Mouse (Mus musculus): Measurements from ENCODE around the gene Gm10300. TPM values are rescaled to one million over a fixed set of nuclear protein-coding genes. Genes with fewer than 3 reads are reported as not detected.

The Gm10300 gene
- polyA plus RNA-seq, 1 experiment: not detected

DNA sequence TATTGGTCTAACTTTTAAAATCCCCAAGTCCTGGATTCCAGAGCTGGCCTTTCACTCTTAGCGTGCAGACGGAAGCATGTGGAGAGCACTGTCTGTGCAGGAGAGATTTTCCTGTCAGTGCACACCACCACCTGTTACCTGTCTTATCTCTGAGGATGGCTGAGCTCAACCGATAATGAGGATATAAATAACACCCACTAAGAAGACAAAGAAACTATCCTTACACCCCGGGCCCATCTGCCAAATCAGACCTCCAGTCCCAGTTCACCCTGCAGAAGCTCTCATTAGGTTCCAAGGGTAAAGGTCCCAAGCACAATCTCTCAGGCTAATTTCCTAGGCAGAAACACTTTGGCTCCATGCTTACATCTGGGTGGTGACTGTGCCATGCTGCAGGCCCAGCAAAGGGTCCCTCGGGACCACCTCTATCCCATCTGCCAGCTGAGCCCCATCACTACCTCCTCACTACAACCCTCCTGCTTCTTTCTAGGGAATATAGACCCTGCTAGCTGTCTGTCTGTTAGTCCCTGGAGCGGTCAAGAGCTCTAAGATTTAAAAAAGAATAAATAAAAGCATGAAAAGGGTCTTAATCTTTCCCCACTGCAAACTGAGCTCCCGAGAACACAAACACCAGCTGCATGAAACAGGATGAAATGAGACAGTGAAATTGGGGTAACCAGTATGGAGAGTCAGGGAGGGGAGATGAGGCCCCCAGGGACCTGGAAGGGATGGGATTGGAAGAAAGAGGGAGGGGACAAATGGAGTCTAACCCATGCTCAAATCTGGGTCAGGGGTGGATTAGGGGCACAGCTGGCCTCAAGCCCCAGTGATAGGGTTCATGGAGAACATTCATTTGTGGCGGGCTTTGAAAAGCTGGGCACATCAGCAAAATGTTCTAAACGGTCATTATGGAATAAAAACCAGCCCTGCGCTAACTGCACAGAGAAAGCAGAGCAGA lies 22.9 kb upstream of the Gm10300 start:
- no peak for DNase-seq (ENCODE audit: extremely low spot score in 1 of 2, low spot score in 1 of 2)

DNA sequence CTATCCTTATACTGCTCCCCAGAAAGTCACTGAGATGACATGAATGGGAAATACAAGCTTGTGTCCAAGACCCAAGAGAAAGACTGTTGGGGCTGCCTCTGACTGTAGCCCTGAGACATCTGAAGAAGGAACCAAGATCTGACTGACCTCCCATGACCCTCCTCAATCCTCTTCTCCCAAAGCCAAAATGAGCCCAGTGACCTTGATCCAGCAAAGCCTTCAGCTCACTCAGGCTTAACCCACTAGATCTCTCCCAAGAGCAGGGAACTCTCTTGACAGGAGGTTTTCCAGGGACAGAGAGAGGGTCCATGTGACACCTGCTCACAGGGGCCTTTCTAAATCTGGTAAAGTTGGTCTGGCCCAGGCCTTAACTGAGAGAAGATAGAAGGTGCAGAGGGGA lies 17.2 kb upstream of the Gm10300 start:
- no peak for DNase-seq (ENCODE audit: extremely low spot score in 1 of 2, low spot score in 1 of 2)

DNA sequence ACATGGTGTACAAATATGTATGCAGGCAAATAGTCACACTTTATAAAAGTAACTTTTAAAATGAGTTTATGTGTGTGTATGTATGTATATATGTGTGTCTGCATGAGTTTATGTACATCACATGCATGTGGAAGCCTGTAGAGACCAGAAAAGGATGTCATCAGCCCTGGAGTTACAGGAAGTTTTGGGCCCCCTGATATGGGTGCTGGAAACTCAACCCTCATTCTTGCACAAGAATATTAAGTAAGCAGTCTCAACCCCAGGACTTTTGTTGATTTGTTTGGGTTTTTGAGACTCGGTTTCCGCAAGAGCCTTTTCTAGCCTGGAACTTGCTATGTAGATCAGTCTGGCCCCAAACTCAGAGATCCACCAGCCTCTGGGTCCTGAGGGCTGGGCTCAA lies 15.0 kb upstream of the Gm10300 start:
- no peak for DNase-seq (ENCODE audit: extremely low spot score in 1 of 2, low spot score in 1 of 2)

- DNase-seq (ENCODE audit: extremely low spot score in 1 of 2, low spot score in 1 of 2): no peak
These were observed 14.3 kb upstream of the Gm10300 start for GRCm38 (mm10) chr4:132060040-132060832.

DNA sequence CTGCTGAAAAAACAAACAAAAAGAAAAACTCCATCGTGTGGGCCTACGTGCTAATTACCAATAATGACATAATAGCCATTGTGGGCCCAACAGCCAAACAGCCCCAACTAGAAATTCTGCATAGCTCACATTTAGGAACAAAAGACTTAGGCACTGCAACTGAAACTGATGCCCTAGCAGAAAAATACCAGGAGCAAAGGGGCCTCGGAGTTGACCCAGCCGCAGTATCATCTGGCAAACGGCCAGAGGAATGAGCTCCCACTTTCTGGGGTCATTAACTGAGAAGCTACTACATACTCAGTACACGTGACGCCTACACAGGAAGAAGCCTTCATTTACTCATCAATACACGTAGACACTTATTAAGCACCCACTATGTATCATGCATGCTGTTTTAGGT lies 12.2 kb upstream of the Gm10300 start:
- no peak for DNase-seq (ENCODE audit: extremely low spot score in 1 of 2, low spot score in 1 of 2)

DNA sequence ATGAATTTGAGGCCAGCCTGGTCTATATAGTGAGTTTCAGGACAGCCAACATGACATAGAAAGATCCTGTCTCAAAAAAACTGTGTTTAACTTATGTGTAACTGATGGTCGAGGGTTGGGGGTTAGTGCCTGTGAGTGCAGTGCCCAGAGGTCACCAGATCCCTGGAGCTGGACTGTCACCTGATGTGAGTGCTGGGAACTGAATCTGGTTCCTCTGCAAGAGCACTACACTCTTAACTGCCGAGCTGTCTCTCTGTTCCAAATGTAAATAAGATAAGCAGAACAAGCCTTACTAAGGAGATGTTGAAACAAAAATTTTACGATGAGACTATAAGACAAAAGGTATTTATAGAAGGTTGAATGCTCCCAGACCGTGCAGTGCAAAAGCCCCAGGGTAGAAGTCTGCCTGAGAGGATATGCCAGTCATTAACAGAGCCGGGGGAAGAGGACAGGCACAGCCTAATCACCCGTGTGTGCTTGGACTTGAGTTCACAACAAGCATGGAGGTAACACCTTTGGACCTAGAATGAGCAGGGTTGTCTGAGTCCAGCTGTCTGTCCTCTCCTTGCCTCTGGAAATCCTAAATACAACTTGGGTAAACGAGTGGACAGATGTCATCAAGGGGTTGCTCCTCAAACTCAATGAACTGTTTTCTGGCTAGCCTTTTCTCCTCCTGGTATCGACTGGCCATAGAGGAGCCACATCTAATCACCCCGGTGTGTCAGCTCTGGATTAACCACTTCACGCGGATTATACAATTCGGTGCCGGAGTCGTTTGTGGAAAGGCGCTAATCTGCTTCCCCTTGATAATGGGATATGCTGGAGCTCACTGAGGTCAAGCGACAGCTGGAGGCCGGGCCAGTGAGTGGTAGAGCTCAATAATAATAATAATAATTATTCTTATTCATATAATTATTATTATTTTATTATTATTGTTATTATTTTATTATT lies 11.3 kb upstream of the Gm10300 start:
- no peak for DNase-seq (ENCODE audit: extremely low spot score in 1 of 2, low spot score in 1 of 2)

DNA sequence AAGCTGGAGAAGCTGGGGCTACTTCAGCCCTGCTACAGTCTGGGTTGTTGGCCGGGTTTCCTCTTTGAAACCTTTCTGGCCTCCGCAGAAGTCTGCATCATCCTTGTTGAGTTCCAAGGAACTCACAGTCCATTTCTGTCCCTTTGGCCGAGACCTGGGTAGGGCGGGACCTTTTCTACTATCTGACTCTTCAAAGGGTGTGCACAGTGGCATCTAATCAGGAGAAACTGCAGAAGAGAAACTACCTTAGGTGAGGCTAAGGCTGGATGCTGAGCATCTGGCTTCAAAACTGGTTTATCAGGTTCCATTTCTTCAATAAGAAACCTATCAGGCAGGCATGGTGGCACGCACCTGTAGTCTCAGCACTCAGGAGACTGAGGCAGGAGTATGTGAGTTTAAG lies 9.9 kb upstream of the Gm10300 start:
- DNase-seq (ENCODE audit: extremely low spot score in 1 of 2, low spot score in 1 of 2): no peak

GRCm38 (mm10) chr4:132065578-132065977 lies 8.9 kb upstream of the Gm10300 start:
- no peak for DNase-seq (ENCODE audit: extremely low spot score in 1 of 2, low spot score in 1 of 2)

DNA sequence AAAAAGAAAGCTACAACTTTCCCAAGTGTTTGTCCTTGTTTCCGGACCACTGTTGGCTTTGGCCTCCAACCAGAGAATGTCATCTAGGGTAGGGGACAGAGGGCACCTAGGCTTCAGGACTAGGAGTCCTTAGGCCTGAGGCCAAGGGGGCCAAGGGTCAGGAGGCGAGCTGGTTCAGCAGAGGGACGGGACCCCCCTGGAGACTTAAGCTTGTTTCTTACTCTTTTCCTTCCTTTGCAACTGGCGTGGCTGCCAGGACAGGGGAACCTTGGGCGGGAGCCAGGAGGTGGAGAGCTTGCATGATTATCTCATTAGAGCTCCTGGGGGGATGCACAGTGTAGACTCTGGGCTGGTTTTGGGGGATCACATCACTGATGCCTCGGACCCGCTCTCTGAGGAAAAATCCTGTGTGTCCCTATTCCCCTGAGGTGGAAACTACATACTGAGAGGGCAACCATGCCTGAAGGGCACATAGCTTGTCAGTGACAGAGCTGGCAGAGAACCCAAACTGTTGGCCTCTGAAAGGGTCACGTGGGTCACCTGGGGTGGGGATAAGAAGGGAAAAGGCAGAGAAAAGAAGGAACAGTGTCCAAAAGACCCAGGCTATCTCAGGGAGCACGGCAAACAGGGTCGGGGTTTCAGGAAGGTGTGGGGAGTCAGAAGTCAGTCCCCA lies 8.3 kb upstream of the Gm10300 start:
- no peak for DNase-seq (ENCODE audit: extremely low spot score in 1 of 2, low spot score in 1 of 2)

DNA sequence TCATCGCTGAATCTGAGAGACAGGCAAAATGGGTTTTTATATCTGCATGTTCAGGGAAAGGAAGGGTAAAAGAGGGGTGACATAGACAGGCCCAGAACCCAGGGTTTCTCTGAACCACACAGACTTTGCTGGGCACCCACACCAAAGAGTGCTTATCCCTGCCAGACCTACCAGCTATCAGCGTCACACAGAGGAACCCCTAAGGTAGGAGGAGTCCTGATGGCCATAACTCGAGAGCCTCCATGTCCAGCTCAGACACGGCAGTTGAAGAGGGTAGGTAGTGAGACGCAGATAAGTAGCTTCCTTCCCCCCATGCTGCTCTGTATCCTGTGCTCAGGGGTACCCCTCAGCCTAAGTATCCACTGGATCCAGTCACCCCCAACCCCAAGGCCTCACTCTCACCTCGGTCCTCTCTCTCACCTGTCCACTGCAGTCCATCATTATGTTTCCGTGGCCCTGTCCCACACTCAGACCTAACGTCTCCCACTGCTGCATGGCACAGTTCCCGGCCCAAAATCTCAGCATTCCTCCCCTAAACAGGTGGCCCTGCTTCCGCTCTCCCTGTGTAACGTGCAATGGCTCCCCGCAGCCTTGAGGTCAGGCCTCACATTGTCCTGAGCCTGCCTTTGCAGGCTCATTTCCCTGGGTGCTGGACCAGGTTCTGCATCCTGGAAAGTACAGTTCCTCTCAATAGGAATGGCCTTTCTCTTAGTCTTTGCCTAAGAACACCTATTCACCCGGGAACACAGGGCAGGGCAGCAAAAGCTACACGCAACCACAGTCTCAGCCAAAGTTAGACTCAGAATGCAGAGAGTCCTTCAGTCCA lies 7.2 kb upstream of the Gm10300 start:
- no peak for DNase-seq (ENCODE audit: extremely low spot score in 1 of 2, low spot score in 1 of 2)

DNA sequence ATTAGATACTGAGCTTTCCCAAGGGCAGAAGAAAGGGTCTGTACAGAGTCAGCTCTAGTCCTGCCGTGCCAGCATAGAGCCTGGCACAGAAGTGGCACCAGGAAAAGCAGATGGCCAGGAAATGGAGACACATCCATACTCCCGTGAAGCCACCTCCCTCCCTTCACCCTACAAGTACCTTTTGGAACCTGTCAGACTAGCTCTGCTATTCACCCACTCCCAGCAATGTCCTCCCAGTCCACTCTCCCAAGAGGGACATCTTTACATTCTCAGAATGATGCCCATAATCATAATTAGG lies 6.6 kb upstream of the Gm10300 start:
- no peak for DNase-seq (ENCODE audit: extremely low spot score in 1 of 2, low spot score in 1 of 2)

DNA sequence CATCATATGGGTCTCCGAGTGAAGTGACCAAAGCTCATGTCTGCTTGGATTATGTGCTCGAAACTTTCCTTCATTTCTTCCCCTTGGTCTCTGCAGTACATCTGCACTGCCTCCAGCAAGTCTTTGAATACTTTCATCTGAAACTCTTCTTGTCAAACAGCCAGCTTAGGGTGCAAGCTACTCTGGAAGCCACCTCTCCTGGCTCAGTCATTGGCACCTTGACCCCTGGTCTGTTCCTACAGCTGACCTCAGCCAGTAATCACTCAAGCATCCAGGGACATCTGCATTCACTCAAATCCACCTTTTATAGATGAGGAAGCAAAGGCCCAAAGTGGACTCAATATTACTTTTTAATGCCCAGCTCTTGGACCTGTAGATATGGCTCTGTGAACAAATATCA lies 2.8 kb upstream of the Gm10300 start:
- no peak for DNase-seq (ENCODE audit: extremely low spot score in 1 of 2, low spot score in 1 of 2)

DNA sequence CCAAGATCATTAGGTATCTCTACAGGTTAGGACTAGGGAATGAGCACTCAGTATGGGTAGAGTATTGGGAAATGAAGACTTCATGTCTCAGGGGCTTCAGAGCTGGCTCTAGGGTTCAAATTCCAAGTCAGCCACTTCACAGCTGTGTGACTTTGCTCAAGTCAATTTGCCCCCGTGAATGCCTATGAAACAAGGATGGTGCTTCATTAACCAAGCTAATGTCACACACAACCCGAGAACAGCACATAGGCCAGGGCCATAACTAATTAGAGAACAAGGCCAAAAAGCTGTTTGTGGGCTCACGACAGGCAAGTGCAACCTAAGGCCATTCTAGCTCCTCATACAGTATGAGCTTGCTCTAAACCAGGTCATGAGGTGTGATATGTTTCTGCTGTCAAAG lies 2.3 kb upstream of the Gm10300 start:
- no peak for DNase-seq (ENCODE audit: extremely low spot score in 1 of 2, low spot score in 1 of 2)

- DNase-seq (ENCODE audit: extremely low spot score in 1 of 2, low spot score in 1 of 2): no peak
These were observed 1.6 kb upstream of the Gm10300 start for GRCm38 (mm10) chr4:132072946-132073345.

- peak; percentile 87 to 98 for DNase-seq (ENCODE audit: extremely low spot score in 1 of 2, low spot score in 1 of 2)
These were observed 654 bp downstream of the Gm10300 start, which contains the start of gene Epb41 for GRCm38 (mm10) chr4:132074933-132075769. Gene Epb41 (minus strand): TSS chr4:132075321.

DNA sequence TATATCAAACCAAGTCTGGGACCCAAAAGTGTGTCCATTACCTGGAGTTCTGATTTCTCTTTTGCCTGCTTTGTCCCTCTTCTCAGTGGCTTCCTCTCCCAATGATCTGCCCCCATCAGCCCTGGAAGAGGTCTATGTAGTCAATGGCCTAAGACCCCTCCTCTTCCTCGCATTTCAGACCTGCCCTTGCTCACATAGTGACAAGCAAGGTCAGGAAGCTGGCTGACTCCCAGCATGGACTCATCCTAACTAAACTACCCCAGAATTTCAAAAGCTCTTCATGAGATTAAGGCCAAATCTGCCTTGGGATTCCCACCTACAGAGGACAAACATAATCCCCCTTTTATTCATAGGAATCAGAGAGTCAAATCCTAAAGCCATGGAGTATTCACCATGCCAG lies 1.3 kb downstream of the Gm10300 start:
- DNase-seq (ENCODE audit: extremely low spot score in 1 of 2, low spot score in 1 of 2): no peak

DNA sequence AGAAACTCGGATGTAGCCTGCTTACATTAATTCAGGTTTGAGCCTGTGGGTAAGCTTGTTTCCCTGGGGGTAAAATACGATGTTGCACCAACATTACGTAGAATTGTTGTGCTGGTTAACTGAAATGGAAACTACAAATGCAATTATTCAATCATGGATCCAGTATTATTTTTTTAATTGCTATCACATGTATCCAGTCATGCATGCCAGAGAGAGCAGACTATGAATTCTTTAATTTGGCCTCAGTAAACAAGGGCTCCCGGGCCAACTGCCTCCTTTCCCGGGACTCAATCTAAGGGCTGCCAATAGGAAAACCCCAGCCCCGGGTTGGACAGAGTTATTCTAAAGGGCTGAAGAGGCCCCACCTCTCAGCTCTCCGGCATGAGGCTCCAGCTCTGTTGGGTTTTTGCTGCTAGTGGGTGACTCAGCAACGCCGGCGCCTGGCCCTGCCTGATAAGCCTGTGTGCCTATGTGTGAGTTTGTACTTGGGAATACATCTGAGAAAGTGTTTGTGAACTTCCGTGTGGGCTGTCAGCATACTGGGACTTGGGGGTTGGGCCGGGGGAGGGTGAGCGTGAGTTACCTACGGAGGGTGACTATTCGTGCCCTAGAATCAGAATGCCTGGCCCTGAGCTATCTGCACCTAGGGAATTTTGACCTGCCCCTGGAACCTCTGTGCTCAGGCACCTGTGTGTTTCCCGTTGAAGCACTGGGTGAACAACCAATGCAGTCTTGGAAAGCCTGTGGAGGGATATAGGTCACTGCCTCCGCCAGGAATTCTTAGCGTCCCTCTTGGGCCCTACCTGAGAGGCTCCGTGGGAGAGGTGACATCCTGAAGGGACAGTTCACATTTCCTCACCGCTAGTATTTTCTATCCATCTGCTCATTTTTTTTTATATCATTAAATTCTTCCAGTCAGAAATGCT lies 2.2 kb downstream of the Gm10300 start:
- peak; percentile 53 to 70 for DNase-seq (ENCODE audit: extremely low spot score in 1 of 2, low spot score in 1 of 2)

Data from frontal cortex, adult 2 months (tissue).